Mouse (Mus musculus) liver, embryonic 12.5 days (tissue): ENCODE results near the gene Onecut1. TPM values are rescaled to one million over a fixed set of nuclear protein-coding genes. Genes with fewer than 3 reads are reported as not detected.

Source experiments
- ATAC-seq: fragments of 200-750 bp; cut with Nextera tagmentation; 2 replicates; pipeline ENCODE4 v1.8.0; 2017; ENCODE audit warnings: moderate number of reproducible peaks, mild to moderate bottlenecking, moderate library complexity
- H3K27ac ChIP-seq: fragments of 300-500 bp; sonication (generic); 2 replicates; pipeline ENCODE4 v1.5.1; 2016; ENCODE audit warnings: mild to moderate bottlenecking
- H3K27me3 ChIP-seq: fragments of 300-500 bp; sonication (generic); replicated peaks from 2 replicates; pipeline ENCODE4 v1.6.1; 2016; ENCODE audit warnings: mild to moderate bottlenecking, moderate library complexity
- H3K36me3 ChIP-seq: fragments of 300-500 bp; sonication (generic); 2 replicates; pipeline ENCODE4 v1.6.1; 2016; ENCODE audit warnings: mild to moderate bottlenecking, moderate library complexity
- H3K4me1 ChIP-seq: fragments of 300-500 bp; sonication (generic); 2 replicates; pipeline ENCODE4 v1.6.1; 2016
- H3K4me2 ChIP-seq: fragments of 300-500 bp; sonication (generic); 2 replicates; pipeline ENCODE4 v1.6.1; 2016; ENCODE audit warnings: mild to moderate bottlenecking, moderate library complexity
- H3K4me3 ChIP-seq: fragments of 300-500 bp; sonication (generic); 2 replicates; pipeline ENCODE4 v1.5.1; 2016; ENCODE audit warnings: mild to moderate bottlenecking, moderate library complexity
- H3K9ac ChIP-seq: fragments of 300-500 bp; sonication (generic); 2 replicates; pipeline ENCODE4 v1.6.1; 2016; ENCODE audit warnings: mild to moderate bottlenecking, moderate library complexity
- H3K9me3 ChIP-seq: fragments of 300-500 bp; sonication (generic); replicated peaks from 2 replicates; pipeline ENCODE4 v1.6.1; 2016; ENCODE audit warnings: mild to moderate bottlenecking, moderate library complexity
- WGBS: fragments of 180-500 bp; shearing (Covaris S2); methylation state at CpG from one replicate; pipeline ENCODE4 v1.1.7; 2016; ENCODE audit not compliant: insufficient replicate concordance; 5-methylcytosine and 5-hydroxymethylcytosine counted together
- polyA plus RNA-seq: library from polyadenylated mRNA; unstranded; fragments of >200 nt; fragmentation: Nextera tagmentation; extraction: Ambion mirVana; gene quantifications from 2 replicates; pipeline ENCODE4 v1.2.1, GENCODE M21; 2016

Onecut1 gene
- polyA plus RNA-seq, 1 experiment from 2014 or later, result 2.6 TPM

- WGBS, result 64% methylated on average over 4 of the region's 4 CpGs
- Histone ChIP-seq H3K9me3 (no peaks in the 10 kb centered on the region), H3K4me1 (no peaks in the 10 kb centered on the region), H3K4me3 (no peak overlapping the region), H3K9ac (no peak overlapping the region), H3K27me3 (no peaks in the 10 kb centered on the region), H3K27ac (no peak overlapping the region), H3K4me2 (no peak overlapping the region), H3K36me3 (no peaks in the 10 kb centered on the region)
- ATAC-seq, result no peak
Measured at GRCm38 (mm10) chr9:74897375-74897982, 35.8 kb downstream of the Onecut1 start.

GRCm38 (mm10) chr9:74900141-74900540 is 38.4 kb downstream of the Onecut1 start:
- Histone ChIP-seq H3K27ac (no peak overlapping the region), H3K27me3 (no peaks in the 10 kb centered on the region), H3K4me2 (no peak overlapping the region), H3K9ac (no peak overlapping the region), H3K36me3 (no peaks in the 10 kb centered on the region), H3K4me1 (no peaks in the 10 kb centered on the region), H3K4me3 (no peak overlapping the region), H3K9me3 (no peaks in the 10 kb centered on the region)
- no peak for ATAC-seq
- 71% methylated on average over 2 of the region's 2 CpGs for whole genome bisulfite sequencing

GRCm38 (mm10) chr9:74904866-74905508 is 43.3 kb downstream of the Onecut1 start:
- H3K27me3 ChIP-seq, result no peaks in the 10 kb centered on the region
- H3K4me3 ChIP-seq, result no peak overlapping the region
- peak; percentile 53; the same call in 1 of the 2 replicates for ATAC-seq
- no peaks in the 10 kb centered on the region for H3K36me3 ChIP-seq
- H3K9me3 ChIP-seq, result no peaks in the 10 kb centered on the region
- H3K27ac ChIP-seq, result no peak overlapping the region
- WGBS, result 9% methylated on average over 7 of the region's 7 CpGs
- H3K4me1 ChIP-seq, result no peaks in the 10 kb centered on the region
- peak overlapping the region; percentile 41 for H3K4me2 ChIP-seq
- H3K9ac ChIP-seq, result no peak overlapping the region

- Histone ChIP-seq H3K4me1 (no peaks in the 10 kb centered on the region), H3K9ac (no peak overlapping the region), H3K27me3 (no peaks in the 10 kb centered on the region), H3K36me3 (no peaks in the 10 kb centered on the region), H3K27ac (no peak overlapping the region), H3K9me3 (no peaks in the 10 kb centered on the region), H3K4me2 (no peak overlapping the region), H3K4me3 (no peak overlapping the region)
- ATAC-seq, result 0 out of 2 replicates have a peak, but pooled peaks have one; percentile 51
- WGBS, result 28% methylated on average over 4 of the region's 4 CpGs
Measured at GRCm38 (mm10) chr9:74906951-74907350, 45.2 kb downstream of the Onecut1 start.

- Histone ChIP-seq H3K27ac (no peak overlapping the region), H3K9me3 (no peaks in the 10 kb centered on the region), H3K4me3 (no peak overlapping the region), H3K36me3 (no peaks in the 10 kb centered on the region), H3K4me1 (no peaks in the 10 kb centered on the region), H3K9ac (no peak overlapping the region), H3K27me3 (no peaks in the 10 kb centered on the region), H3K4me2 (no peak overlapping the region)
- WGBS, result 70% methylated on average over 15 of the region's 15 CpGs
- ATAC-seq, result no peak
Measured at GRCm38 (mm10) chr9:74909245-74909644, 47.5 kb downstream of the Onecut1 start.

- no peak for ATAC-seq
- Histone ChIP-seq H3K9ac (no peak overlapping the region), H3K9me3 (no peaks in the 10 kb centered on the region), H3K4me2 (no peak overlapping the region), H3K36me3 (no peaks in the 10 kb centered on the region), H3K27me3 (no peaks in the 10 kb centered on the region), H3K4me1 (no peaks in the 10 kb centered on the region), H3K4me3 (no peak overlapping the region), H3K27ac (no peak overlapping the region)
- 61% methylated on average over 6 of the region's 6 CpGs for WGBS
Measured at GRCm38 (mm10) chr9:74910226-74910759, 48.6 kb downstream of the Onecut1 start.

- Histone ChIP-seq H3K27me3 (no peaks in the 10 kb centered on the region), H3K27ac (no peak overlapping the region), H3K9ac (no peak overlapping the region), H3K9me3 (no peaks in the 10 kb centered on the region), H3K4me1 (no peaks in the 10 kb centered on the region), H3K4me2 (no peak overlapping the region), H3K4me3 (no peak overlapping the region), H3K36me3 (no peaks in the 10 kb centered on the region)
- ATAC-seq, result no peak
- 79% methylated on average over 4 of the region's 4 CpGs for WGBS
Measured at GRCm38 (mm10) chr9:74911430-74911829, 49.7 kb downstream of the Onecut1 start.

- Histone ChIP-seq H3K4me3 (no peak overlapping the region), H3K4me1 (no peaks in the 10 kb centered on the region), H3K9me3 (no peaks in the 10 kb centered on the region), H3K36me3 (no peaks in the 10 kb centered on the region), H3K4me2 (no peak overlapping the region), H3K27ac (no peak overlapping the region), H3K27me3 (no peaks in the 10 kb centered on the region), H3K9ac (no peak overlapping the region)
- WGBS, result 60% methylated on average over 2 of the region's 2 CpGs
- ATAC-seq, result no peak
Measured at GRCm38 (mm10) chr9:74911919-74912318, 50.2 kb downstream of the Onecut1 start.

- Histone ChIP-seq H3K27me3 (no peaks in the 10 kb centered on the region), H3K36me3 (no peaks in the 10 kb centered on the region), H3K9me3 (no peaks in the 10 kb centered on the region), H3K4me3 (no peak overlapping the region), H3K4me2 (no peak overlapping the region), H3K27ac (no peak overlapping the region), H3K9ac (no peak overlapping the region), H3K4me1 (no peaks in the 10 kb centered on the region)
- WGBS, result 61% methylated on average over 19 of the region's 19 CpGs
- no peak for ATAC-seq
Measured at GRCm38 (mm10) chr9:74912619-74913376, 51.1 kb downstream of the Onecut1 start.

GRCm38 (mm10) chr9:74915611-74916010 is 53.9 kb downstream of the Onecut1 start:
- Histone ChIP-seq H3K4me1 (no peaks in the 10 kb centered on the region), H3K27me3 (no peaks in the 10 kb centered on the region), H3K9ac (no peak overlapping the region), H3K36me3 (no peaks in the 10 kb centered on the region), H3K9me3 (no peaks in the 10 kb centered on the region), H3K4me2 (no peak overlapping the region), H3K27ac (no peak overlapping the region), H3K4me3 (no peak overlapping the region)
- 67% methylated on average over 3 of the region's 3 CpGs for WGBS
- no peak for ATAC-seq

GRCm38 (mm10) chr9:74920450-74920849 is 58.7 kb downstream of the Onecut1 start:
- no peaks in the 10 kb centered on the region for H3K4me1 ChIP-seq
- H3K27me3 ChIP-seq, result no peaks in the 10 kb centered on the region
- no peak overlapping the region for H3K27ac ChIP-seq
- H3K9me3 ChIP-seq, result no peaks in the 10 kb centered on the region
- no peak overlapping the region for H3K9ac ChIP-seq
- H3K36me3 ChIP-seq, result no peaks in the 10 kb centered on the region
- no peak overlapping the region for H3K4me2 ChIP-seq
- ATAC-seq, result no peak
- WGBS, result 77% methylated on average over 12 of the region's 12 CpGs
- H3K4me3 ChIP-seq, result no peak overlapping the region

GRCm38 (mm10) chr9:74921422-74921821 is 59.7 kb downstream of the Onecut1 start:
- H3K9ac ChIP-seq, result no peak overlapping the region
- no peak overlapping the region for H3K27ac ChIP-seq
- H3K4me3 ChIP-seq, result no peak overlapping the region
- no peaks in the 10 kb centered on the region for H3K4me1 ChIP-seq
- 35% methylated on average over 1 of the region's 1 CpGs for WGBS
- no peaks in the 10 kb centered on the region for H3K36me3 ChIP-seq
- ATAC-seq, result no peak
- H3K4me2 ChIP-seq, result no peak overlapping the region
- no peaks in the 10 kb centered on the region for H3K9me3 ChIP-seq
- H3K27me3 ChIP-seq, result no peaks in the 10 kb centered on the region
